Comparison of ENCODE assay signal across 8 mouse cellular contexts in genomic region chr4:123282500-123282899, GRCm38 (mm10). TPM values are rescaled to one million over a fixed set of nuclear protein-coding genes. Genes with fewer than 3 reads are reported as not detected.
DNase-seq lines count a peak whose midpoint lies in the region; ATAC-seq lines count a peak whose summit lies in the region.

No protein-coding gene starts in this region.

- peak overlapping the region; percentile 51 to 90; a peak in 2 of 4 replicates for H3K27ac ChIP-seq in heart, embryonic 14.5 days (replicated peaks in 1 of 2; ENCODE audit: control insufficient read depth in 1 of 2, insufficient read depth in 1 of 2, low read depth in 2 of 2, low read length in 2 of 2)
- H3K27ac ChIP-seq in liver, embryonic 12.5 days, result peak overlapping the region; percentile 96; the same call in 1 of the 2 replicates

- H3K9ac ChIP-seq in heart, embryonic 14.5 days (ENCODE audit: low read length), result peak overlapping the region; percentile 85
- peak overlapping the region; percentile 95; the same call in 1 of the 2 replicates for H3K9ac ChIP-seq in liver, embryonic 12.5 days

- H3K27me3 ChIP-seq in heart, embryonic 14.5 days (ENCODE audit: control insufficient read depth, insufficient read depth, low read length), result no peaks in the 10 kb centered on the region
- no peaks in the 10 kb centered on the region for H3K27me3 ChIP-seq in liver, embryonic 12.5 days (replicated peaks)
- no peaks in the 10 kb centered on the region for H3K27me3 ChIP-seq in splenic B cell, adult 2 months (ENCODE audit: control insufficient read depth, insufficient read depth, low read length, poor library complexity, severe bottlenecking)

- WGBS in heart, embryonic 14.5 days, result under 1% methylated on average over 25 of the region's 25 CpGs
- under 1% methylated on average over 25 of the region's 25 CpGs for WGBS in liver, embryonic 12.5 days (ENCODE audit: insufficient replicate concordance)

- ATAC-seq in heart, embryonic 14.5 days (ENCODE audit: insufficient number of reproducible peaks, insufficient read depth, low FRiP score, low read depth), result peak; percentile 93
- ATAC-seq in liver, embryonic 12.5 days, result peak; percentile 87

- H3K4me3 ChIP-seq in heart, embryonic 14.5 days (ENCODE audit: control insufficient read depth in 1 of 2, insufficient read depth in 1 of 2, low read depth in 1 of 2, low read length in 2 of 2), result peak overlapping the region; percentile 47 to 68
- H3K4me3 ChIP-seq in liver, embryonic 12.5 days, result peak overlapping the region; percentile 73

- peak; percentile 74 to 83 for DNase-seq in CD8-positive naive resting alpha-beta T cell, adult 2 months (ENCODE audit: low read depth in 2 of 2, low spot score in 2 of 2)
- DNase-seq in c-Kit-negative CD71-positive TER-119-positive erythroid progenitor cells, embryonic 14.5 days (ENCODE audit: low read depth, low spot score), result peak; percentile 89
- peak; percentile 70 for DNase-seq in fibroblast of lung, adult 2 months (ENCODE audit: low read depth)
- peak; percentile 95 for DNase-seq in kidney, postnatal 10 days
- DNase-seq in naive thymus-derived CD4-positive, alpha-beta T cell, adult 2 months (ENCODE audit: low read depth), result peak; percentile 85
- peak; percentile 96 for DNase-seq in splenic B cell, adult 2 months (ENCODE audit: low read depth, low spot score)

- no peaks in the 10 kb centered on the region for H3K9me3 ChIP-seq in heart, embryonic 14.5 days (ENCODE audit: control insufficient read depth, low read length)
- no peaks in the 10 kb centered on the region for H3K9me3 ChIP-seq in liver, embryonic 12.5 days (replicated peaks)

- H3K36me3 ChIP-seq in heart, embryonic 14.5 days (ENCODE audit: control insufficient read depth, insufficient read depth, low read length), result peaks cover 26% of the 10 kb centered on the region
- H3K36me3 ChIP-seq in liver, embryonic 12.5 days, result peaks cover 39% of the 10 kb centered on the region
- 0 out of 2 replicates have a peak, but pooled peaks cover 2% of the 10 kb centered on the region for H3K36me3 ChIP-seq in splenic B cell, adult 2 months (ENCODE audit: control insufficient read depth, insufficient read depth, low read length, poor library complexity, severe bottlenecking)

- H3K4me1 ChIP-seq in heart, embryonic 14.5 days (ENCODE audit: control insufficient read depth in 2 of 2, insufficient read depth in 2 of 2, low read length in 2 of 2), result peaks cover 7 to 28% of the 10 kb centered on the region in 2 experiments; a peak in 3 of 4 replicates
- H3K4me1 ChIP-seq in liver, embryonic 12.5 days, result peaks cover 50% of the 10 kb centered on the region

- peak overlapping the region; percentile 94 for H3K4me2 ChIP-seq in heart, embryonic 14.5 days (ENCODE audit: low read length)
- H3K4me2 ChIP-seq in liver, embryonic 12.5 days, result peak overlapping the region; percentile 82

RNA-seq across cellular contexts. Expression of gene Pabpc4, which starts 20.3 kb away (rescaled TPM):
- polyA plus RNA-seq in heart, embryonic 14.5 days (2014; fragmentation: Nextera tagmentation; extraction: Ambion mirVana), result 63.0 and 80.2 TPM in 2 replicates
- polyA plus RNA-seq in liver, embryonic 12.5 days (2016; fragmentation: Nextera tagmentation; extraction: Ambion mirVana), result 110 and 112 TPM in 2 replicates

RNA-seq across cellular contexts. Expression of gene Oxct2a, which starts 40.9 kb away (rescaled TPM):
- polyA plus RNA-seq in heart, embryonic 14.5 days (2014; fragmentation: Nextera tagmentation; extraction: Ambion mirVana), result not detected in 2 replicates
- 0.19 TPM in 1 of 2 replicates, not detected in the other for polyA plus RNA-seq in liver, embryonic 12.5 days (2016; fragmentation: Nextera tagmentation; extraction: Ambion mirVana)

RNA-seq across cellular contexts. Expression of gene Heyl, which starts 49.1 kb away (rescaled TPM):
- 10.7 and 11.4 TPM in 2 replicates for polyA plus RNA-seq in heart, embryonic 14.5 days (2014; fragmentation: Nextera tagmentation; extraction: Ambion mirVana)
- polyA plus RNA-seq in liver, embryonic 12.5 days (2016; fragmentation: Nextera tagmentation; extraction: Ambion mirVana), result 0.83 and 1.2 TPM in 2 replicates

Comparison
In these comparisons a context has a peak if more than half of its experiments do, and no peak if none do; other contexts are left out.
1. Peak in every context shown above with its lines: DNase-seq, ATAC-seq, H3K4me3 ChIP-seq and H3K27ac ChIP-seq.